Mouse (Mus musculus) adrenal gland, adult (tissue): ENCODE measurements around the gene Tnfaip8l1.
A peak's percentile ranks its signal among the peaks of the same experiment; 100 is the strongest.

ENCODE experiments used
- DNase-seq, 2 experiments: peaks; one replicate each; pipeline ENCODE4 v3.0.0; 2022 to 2023; ENCODE audit warnings: low spot score in 1 of 2; ENCODE audit not compliant: inconsistent age in 2 of 2

Tnfaip8l1 gene

GRCm38 (mm10) chr17:56162231-56162774, at the start of gene Tnfaip8l1:
TSS of gene Tnfaip8l1 (plus strand) at chr17:56162477.
- peak; percentile 97 for DNase-seq

DNA sequence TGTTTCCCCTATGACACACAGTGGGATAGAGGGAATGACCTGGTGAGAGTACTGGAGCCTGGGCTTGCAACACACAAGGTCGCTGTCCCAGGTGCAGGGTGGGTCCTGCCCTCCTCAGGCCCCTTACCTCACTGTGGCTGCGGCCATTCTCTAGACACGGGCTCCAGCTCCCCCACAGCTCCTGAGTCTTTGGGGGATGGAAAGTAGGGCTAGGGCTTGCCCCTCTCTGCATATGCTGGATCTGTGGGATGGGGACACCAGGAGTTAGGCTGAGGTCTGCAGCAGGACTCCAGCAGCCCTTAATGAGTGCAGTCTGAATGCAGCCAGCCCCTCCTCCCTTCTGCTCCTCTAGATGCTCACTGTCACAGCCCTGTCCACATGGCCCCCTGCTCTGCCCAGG, 49.5 kb upstream of the Tnfaip8l1 start:
- DNase-seq: no peak

- DNase-seq: peak; percentile 86 to 89
These were observed 46.1 kb upstream of the Tnfaip8l1 start for GRCm38 (mm10) chr17:56116193-56116592.

DNA sequence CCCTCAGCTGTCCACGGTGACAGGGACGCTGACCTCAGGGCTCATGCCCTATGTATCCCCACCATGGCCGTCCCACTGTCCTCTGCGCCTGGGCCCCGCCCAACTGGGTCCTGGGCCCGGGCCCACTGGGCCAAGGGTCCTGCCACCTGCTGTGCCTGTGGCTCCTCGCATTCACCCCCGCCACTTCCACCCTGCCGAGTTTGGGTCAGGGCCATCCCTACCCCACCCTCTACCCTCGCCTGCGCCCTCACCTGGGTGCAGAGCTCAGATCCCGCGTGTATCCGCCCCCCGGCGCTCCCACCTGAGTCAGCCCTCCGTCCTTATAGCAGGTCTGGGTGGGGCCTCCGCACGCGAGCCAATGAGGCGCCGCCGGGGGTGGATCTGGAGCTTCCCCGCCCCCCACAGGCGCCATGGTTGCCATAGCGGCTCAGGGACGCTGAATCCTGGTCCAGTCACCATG, 45.0 kb upstream of the Tnfaip8l1 start, which contains the start of gene Plin5:
Plin5 (minus strand) TSS at position 346 of the 460 bp plus-strand sequence.
- DNase-seq: peak; percentile 89 to 93

GRCm38 (mm10) chr17:56119431-56119830, 42.8 kb upstream of the Tnfaip8l1 start:
- no peak for DNase-seq

- DNase-seq: peak; percentile 92
These were observed 42.0 kb upstream of the Tnfaip8l1 start for GRCm38 (mm10) chr17:56119981-56120880.

DNA sequence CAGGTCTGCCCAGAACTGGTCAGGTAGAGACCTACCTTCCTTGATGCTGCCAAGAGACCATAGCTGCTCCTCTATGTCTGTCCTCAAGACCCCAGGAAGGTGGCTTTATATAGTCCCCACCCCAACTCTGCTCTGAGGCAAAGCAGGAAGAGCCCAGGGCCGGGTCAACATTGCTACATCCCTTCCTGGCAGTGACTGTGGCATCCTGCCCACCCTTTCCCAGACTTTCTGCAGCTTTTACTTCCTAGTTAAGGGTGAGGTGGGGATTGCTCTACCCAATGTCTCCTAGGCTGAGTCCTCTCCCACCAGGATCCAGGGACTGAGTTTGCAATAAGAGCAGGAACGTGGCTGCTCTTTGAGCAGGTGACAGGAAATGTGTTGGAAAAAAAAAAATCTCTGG, 40.5 kb upstream of the Tnfaip8l1 start, which contains the start of gene Lrg1:
Lrg1 (minus strand) TSS at position 176 of the 400 bp plus-strand sequence.
- DNase-seq: peak in 1 of 2 experiments; percentile 73

DNA sequence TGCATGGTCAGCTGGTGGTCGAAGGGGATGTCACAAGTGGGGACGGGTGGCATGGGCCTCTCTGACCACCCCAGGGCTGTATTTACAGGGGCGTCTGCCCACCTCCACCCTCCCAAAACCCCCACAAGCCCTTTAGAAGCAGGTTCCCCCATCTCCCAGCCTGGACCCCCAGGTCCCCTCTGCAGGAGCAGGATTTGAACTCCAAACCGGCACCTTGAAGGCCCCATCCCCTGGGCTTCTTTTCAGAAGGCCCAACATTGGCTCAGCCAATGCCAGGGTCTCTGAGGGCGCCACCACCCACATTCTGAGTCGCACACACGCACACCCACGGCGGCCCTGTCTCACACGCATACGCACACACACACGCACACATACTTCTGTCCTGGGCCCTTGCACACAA, 39.1 kb upstream of the Tnfaip8l1 start:
- DNase-seq: no peak

DNA sequence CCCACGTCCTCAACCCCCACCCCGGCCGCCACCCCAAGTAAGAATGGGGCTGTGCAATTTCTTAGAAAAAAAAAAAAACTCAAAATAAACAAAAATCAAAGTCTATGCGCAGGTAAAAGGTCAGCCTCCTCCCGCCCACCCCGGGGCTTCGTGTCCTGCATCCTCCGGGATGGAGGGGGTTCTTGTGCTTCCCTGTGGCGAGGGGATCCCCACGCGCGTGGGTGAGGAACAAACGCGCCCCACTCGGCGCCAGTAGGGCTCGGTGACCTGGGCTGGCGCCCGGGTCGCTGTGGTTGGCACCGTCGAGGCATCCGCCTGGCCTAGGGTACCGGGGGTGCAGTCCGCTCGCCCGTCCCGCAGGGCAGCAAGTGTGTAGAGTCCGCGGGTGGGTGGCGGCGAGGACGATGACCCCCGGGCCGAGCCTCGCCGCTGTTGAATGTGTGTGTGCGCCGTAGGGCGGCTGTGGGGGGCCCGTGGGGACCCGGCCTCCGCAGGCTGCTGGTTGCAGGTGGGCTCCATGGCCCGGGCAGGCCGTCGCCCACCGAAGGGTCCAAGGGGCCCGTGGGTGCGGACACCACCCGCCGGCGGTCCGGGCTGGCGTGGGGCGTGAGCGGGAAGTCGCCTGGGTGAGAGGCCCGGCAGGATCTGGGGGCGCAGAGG, 38.5 kb upstream of the Tnfaip8l1 start:
- no peak for DNase-seq

- DNase-seq: peak; percentile 70 to 82
These were observed 37.7 kb upstream of the Tnfaip8l1 start for GRCm38 (mm10) chr17:56124377-56125275.

GRCm38 (mm10) chr17:56125276-56125630, 37.0 kb upstream of the Tnfaip8l1 start:
- no peak for DNase-seq

GRCm38 (mm10) chr17:56126175-56126574, 36.1 kb upstream of the Tnfaip8l1 start:
- no peak for DNase-seq

- peak; percentile 12 to 34 for DNase-seq
These were observed 34.0 kb upstream of the Tnfaip8l1 start for GRCm38 (mm10) chr17:56128246-56128645.

- DNase-seq: peak in 1 of 2 experiments; percentile 30
These were observed 31.1 kb upstream of the Tnfaip8l1 start for GRCm38 (mm10) chr17:56131136-56131535.

GRCm38 (mm10) chr17:56131814-56132213, 30.5 kb upstream of the Tnfaip8l1 start:
- peak; percentile 64 to 91 for DNase-seq

- peak; percentile 67 to 90 for DNase-seq
These were observed 29.6 kb upstream of the Tnfaip8l1 start for GRCm38 (mm10) chr17:56132661-56133060.

GRCm38 (mm10) chr17:56133457-56134363, 28.6 kb upstream of the Tnfaip8l1 start:
- DNase-seq: peak; percentile 80 to 90

- DNase-seq: peak; percentile 76 to 91
These were observed 27.8 kb upstream of the Tnfaip8l1 start for GRCm38 (mm10) chr17:56134463-56134971.

- peak in 1 of 2 experiments; percentile 52 for DNase-seq
These were observed 25.7 kb upstream of the Tnfaip8l1 start for GRCm38 (mm10) chr17:56136558-56136957.
